Mouse (Mus musculus): Measurements from ENCODE around the gene Pth1r.
A peak's percentile ranks its signal among the peaks of the same experiment; 100 is the strongest.

Pth1r gene

GRCm38 (mm10) chr9:110748451-110748850 lies 1.5 kb upstream of the Pth1r start:
- DNase-seq (ENCODE audit: low read depth): no peak

- DNase-seq (ENCODE audit: low read depth): no peak
Observed at GRCm38 (mm10) chr9:110746238-110746637, 707 bp downstream of the Pth1r start.

GRCm38 (mm10) chr9:110745752-110746151 lies 1.2 kb downstream of the Pth1r start:
- DNase-seq (ENCODE audit: low read depth): no peak

- DNase-seq (ENCODE audit: low read depth): no peak
Observed at GRCm38 (mm10) chr9:110743456-110744323, 3.3 kb downstream of the Pth1r start.

- no peak for DNase-seq (ENCODE audit: low read depth)
Observed at GRCm38 (mm10) chr9:110742951-110743455, 3.9 kb downstream of the Pth1r start.

GRCm38 (mm10) chr9:110742295-110742950 lies 4.5 kb downstream of the Pth1r start:
- no peak for DNase-seq (ENCODE audit: low read depth)

- no peak for DNase-seq (ENCODE audit: low read depth)
Observed at GRCm38 (mm10) chr9:110741711-110742294, 5.1 kb downstream of the Pth1r start, which contains the start of gene Myl3. Gene Myl3 (plus strand): TSS chr9:110741861.

GRCm38 (mm10) chr9:110739961-110740360 lies 7.0 kb downstream of the Pth1r start:
- no peak for DNase-seq (ENCODE audit: low read depth)

- DNase-seq (ENCODE audit: low read depth): no peak
Observed at GRCm38 (mm10) chr9:110738054-110738453, 8.9 kb downstream of the Pth1r start.

- no peak for DNase-seq (ENCODE audit: low read depth)
Observed at GRCm38 (mm10) chr9:110736362-110736761, 10.6 kb downstream of the Pth1r start.

- no peak for DNase-seq (ENCODE audit: low read depth)
Observed at GRCm38 (mm10) chr9:110734154-110734553, 12.8 kb downstream of the Pth1r start.

GRCm38 (mm10) chr9:110733102-110733501 lies 13.8 kb downstream of the Pth1r start:
- no peak for DNase-seq (ENCODE audit: low read depth)

- DNase-seq (ENCODE audit: low read depth): peak; percentile 78
Observed at GRCm38 (mm10) chr9:110732623-110733022, 14.3 kb downstream of the Pth1r start.

GRCm38 (mm10) chr9:110731859-110732258 lies 15.1 kb downstream of the Pth1r start:
- no peak for DNase-seq (ENCODE audit: low read depth)

GRCm38 (mm10) chr9:110729841-110730240 lies 17.1 kb downstream of the Pth1r start:
- DNase-seq (ENCODE audit: low read depth): peak; percentile 49

- DNase-seq (ENCODE audit: low read depth): no peak
Observed at GRCm38 (mm10) chr9:110726867-110727266, 20.1 kb downstream of the Pth1r start.

GRCm38 (mm10) chr9:110725721-110726135 lies 21.2 kb downstream of the Pth1r start:
- DNase-seq (ENCODE audit: low read depth): peak; percentile 45

GRCm38 (mm10) chr9:110722060-110722459 lies 24.9 kb downstream of the Pth1r start:
- no peak for DNase-seq (ENCODE audit: low read depth)

GRCm38 (mm10) chr9:110719977-110720376 lies 27.0 kb downstream of the Pth1r start:
- no peak for DNase-seq (ENCODE audit: low read depth)

GRCm38 (mm10) chr9:110718810-110719209 lies 28.1 kb downstream of the Pth1r start:
- DNase-seq (ENCODE audit: low read depth): no peak

GRCm38 (mm10) chr9:110718071-110718470 lies 28.9 kb downstream of the Pth1r start:
- DNase-seq (ENCODE audit: low read depth): peak; percentile 17

GRCm38 (mm10) chr9:110716775-110717174 lies 30.2 kb downstream of the Pth1r start:
- peak; percentile 77 for DNase-seq (ENCODE audit: low read depth)

- DNase-seq (ENCODE audit: low read depth): peak; percentile 26
Observed at GRCm38 (mm10) chr9:110715426-110715825, 31.5 kb downstream of the Pth1r start.
